25 mouse cellular contexts compared by ENCODE assay signal in the genomic region with DNA sequence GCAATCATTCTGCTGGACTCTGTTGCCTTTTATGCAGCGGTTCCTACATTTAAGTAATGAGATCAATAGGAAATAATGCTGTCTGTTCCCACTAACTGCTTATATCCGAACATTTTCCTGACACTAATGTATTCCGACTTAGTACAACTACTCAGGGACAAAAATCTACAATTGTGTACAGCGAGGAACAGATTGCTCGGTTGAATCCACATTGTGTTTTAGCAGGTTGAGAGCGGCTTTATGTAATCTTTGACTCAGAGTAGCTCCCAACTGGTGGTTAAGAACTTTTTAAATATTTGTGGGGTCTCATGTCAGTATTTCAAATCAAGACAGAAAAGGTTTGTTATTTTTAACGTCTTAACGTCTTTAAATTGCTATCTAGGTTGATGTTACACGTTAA. TPM values are rescaled to one million over a fixed set of nuclear protein-coding genes. Genes with fewer than 3 reads are reported as not detected.
DNase-seq lines count a peak whose midpoint lies in the region; ATAC-seq and TF ChIP-seq lines count a peak whose summit lies in the region.
"Had no signal": no experiment of that assay in that cellular context is flagged by ENCODE, and none has a peak within 500 bp of the region (broad histone marks: within the 10 kb centered on the region; RNA-seq: fewer than 3 reads in every experiment).

No protein-coding gene starts in this region.

- no peak for DNase-seq in left cerebral cortex, adult 2 months (ENCODE audit: extremely low spot score in 1 of 2, low spot score in 2 of 2)
- DNase-seq in left cerebral cortex, adult 8-10 months (ENCODE audit: low spot score in 2 of 2): no peak
- DNase-seq in 416B (ENCODE audit: low read depth) (peak; percentile 15), MEL (ENCODE audit: low read depth, low spot score) (no peak)
- no peak for DNase-seq in liver, embryonic 11.5 days (ENCODE audit: low spot score)
- no peak for DNase-seq in adrenal gland, postnatal 25 days
- DNase-seq: adrenal gland, postnatal 14 days; cerebellum, adult 18-20 months; cerebellum, adult 9-10 months; cerebellum, postnatal 14 days; forebrain, postnatal 0 days; gastrocnemius, postnatal 10 days; gastrocnemius, postnatal 36 days; heart, adult 2 months; heart, postnatal 14 days; heart, postnatal 4 days had no signal

- peak overlapping the region; percentile 69 for H3K27ac ChIP-seq in left cerebral cortex, adult 2 months
- H3K27ac ChIP-seq in MEL (ENCODE audit: control insufficient read depth, low read depth, low read length): no peak overlapping the region
- H3K27ac ChIP-seq in liver, embryonic 11.5 days (ENCODE audit: low read depth, low read length): no peak overlapping the region
- H3K27ac ChIP-seq: embryonic facial prominence, embryonic 12.5 days; embryonic facial prominence, embryonic 15.5 days; heart, adult 2 months; heart, embryonic 10.5 days; heart, embryonic 13.5 days; hindbrain, embryonic 14.5 days; hindbrain, postnatal 0 days had no signal

- no peak overlapping the region for H3K4me3 ChIP-seq in left cerebral cortex, adult 2 months
- H3K4me3 ChIP-seq in MEL (ENCODE audit: control insufficient read depth in 1 of 2, insufficient read depth in 1 of 2, low read depth in 2 of 2, low read length in 2 of 2): no peak overlapping the region
- H3K4me3 ChIP-seq in liver, embryonic 11.5 days (ENCODE audit: low read depth, low read length): no peak overlapping the region
- H3K4me3 ChIP-seq: embryonic facial prominence, embryonic 12.5 days; embryonic facial prominence, embryonic 15.5 days; heart, adult 2 months; heart, embryonic 10.5 days; heart, embryonic 13.5 days had no signal

- no peaks in the 10 kb centered on the region for H3K4me1 ChIP-seq in MEL (ENCODE audit: control insufficient read depth in 1 of 2, insufficient read depth in 2 of 2, low read length in 2 of 2)
- H3K4me1 ChIP-seq in liver, embryonic 11.5 days (replicated peaks; ENCODE audit: control insufficient read depth, insufficient read depth, low read length): no peaks in the 10 kb centered on the region
- H3K4me1 ChIP-seq: embryonic facial prominence, embryonic 12.5 days; embryonic facial prominence, embryonic 15.5 days; heart, embryonic 13.5 days had no signal

- H3K9ac ChIP-seq in MEL (ENCODE audit: control insufficient read depth, low read depth, low read length, poor library complexity, severe bottlenecking): no peak overlapping the region
- no peak overlapping the region for H3K9ac ChIP-seq in liver, embryonic 11.5 days (ENCODE audit: low read depth, low read length)
- H3K9ac ChIP-seq: embryonic facial prominence, embryonic 12.5 days; embryonic facial prominence, embryonic 15.5 days; forebrain, postnatal 0 days; hindbrain, embryonic 14.5 days had no signal

- TF ChIP-seq CTCF in left cerebral cortex, adult 2 months (IDR thresholded peaks at IDR 0.05): no peak
- no peak for TF ChIP-seq CTCF in MEL (IDR thresholded peaks at IDR 0.05 in 2 of 3, conservative IDR thresholded peaks at IDR 0.05 in 1 of 3; ENCODE audit: control insufficient read depth in 1 of 3, insufficient read depth in 1 of 3, low read depth in 2 of 3, low read length in 3 of 3, poor library complexity in 1 of 3, severe bottlenecking in 1 of 3)

- no peak for TF ChIP-seq POLR2A in MEL (IDR thresholded peaks at IDR 0.05; ENCODE audit: control insufficient read depth in 1 of 2, insufficient read depth in 1 of 2, low read depth in 1 of 2, low read length in 2 of 2, poor library complexity in 1 of 2)

- no peak overlapping the region for H3K4me2 ChIP-seq in liver, embryonic 11.5 days
- H3K4me2 ChIP-seq: embryonic facial prominence, embryonic 12.5 days; embryonic facial prominence, embryonic 15.5 days; heart, embryonic 13.5 days; hindbrain, embryonic 14.5 days had no signal

- intact Hi-C loops in left cerebral cortex, adult 2 months (cut with DNase I): loop anchor here (10.0 kb wide), 1 partner anchor 669 kb away; no protein-coding TSS in a partner anchor

- H3K9me3 ChIP-seq in MEL (replicated peaks; ENCODE audit: insufficient read depth, low read length): no peaks in the 10 kb centered on the region
- no peaks in the 10 kb centered on the region for H3K9me3 ChIP-seq in liver, embryonic 11.5 days (ENCODE audit: control insufficient read depth, low read length)
- H3K9me3 ChIP-seq: embryonic facial prominence, embryonic 12.5 days; embryonic facial prominence, embryonic 15.5 days; heart, embryonic 10.5 days; heart, embryonic 13.5 days had no signal

- no peak for ATAC-seq in liver, embryonic 11.5 days (replicated peaks; ENCODE audit: low FRiP score)
- ATAC-seq: forebrain, embryonic 14.5 days; forebrain, postnatal 0 days; hindbrain, postnatal 0 days; inflammation-experienced regulatory T-cells, adult 6 months; Patski had no signal

- no peaks in the 10 kb centered on the region for H3K79me2 ChIP-seq in MEL (ENCODE audit: control insufficient read depth, insufficient read depth, low read length, poor library complexity)

- TF ChIP-seq RAD21 in MEL (IDR thresholded peaks at IDR 0.05; ENCODE audit: low read depth, low read length): no peak

- H3K36me3 ChIP-seq in MEL (ENCODE audit: control insufficient read depth in 1 of 2, insufficient read depth in 2 of 2, low read length in 2 of 2): no peaks in the 10 kb centered on the region
- H3K36me3 ChIP-seq in liver, embryonic 11.5 days (ENCODE audit: control insufficient read depth, insufficient read depth, low read length): peaks cover 2% of the 10 kb centered on the region; the same call in 1 of the 2 replicates

- TF ChIP-seq EP300 in MEL (IDR thresholded peaks at IDR 0.05; ENCODE audit: low read depth in 1 of 2, low read length in 2 of 2): no peak

- 76% methylated on average over 9 of the region's 9 CpGs for WGBS in liver, embryonic 11.5 days

- no peaks in the 10 kb centered on the region for H3K27me3 ChIP-seq in MEL (ENCODE audit: control insufficient read depth in 1 of 2, insufficient read depth in 2 of 2, low read length in 2 of 2)
- H3K27me3 ChIP-seq in liver, embryonic 11.5 days (replicated peaks; ENCODE audit: control insufficient read depth, insufficient read depth, low read length): no peaks in the 10 kb centered on the region
- H3K27me3 ChIP-seq: embryonic facial prominence, embryonic 12.5 days; embryonic facial prominence, embryonic 15.5 days; heart, embryonic 13.5 days had no signal

TF ChIP-seq in MEL, 35 proteins besides CTCF, POLR2A, EP300 and RAD21:
- TF ChIP-seq ETS1 (IDR thresholded peaks at IDR 0.05; ENCODE audit: low read depth, low read length): no peak
- TF ChIP-seq ZMIZ1 (IDR thresholded peaks at IDR 0.05; ENCODE audit: low read depth, low read length): 0 out of 2 replicates have a peak, but pooled peaks have one; percentile 35

RNA-seq across cellular contexts. Expression of a gene that starts 8.6 kb away (rescaled TPM):
- total RNA-seq in left cerebral cortex, adult 2 months (2021): 10 to 100 TPM; 52.8 to 56.0 TPM
- 10 to 100 TPM; 40.3 to 50.1 (median 44.3) TPM for total RNA-seq in left cerebral cortex, adult 8-10 months (2022)
- total RNA-seq in MEL (2012; rRNA removed): 17.9 and 18.6 TPM in 2 replicates
- 100 to 1,000 TPM in 1 of 2 experiments, 10 to 100 TPM in 1; 61.7 to 363 TPM for polyA plus RNA-seq in MEL (2012; ENCODE audit: insufficient read depth in 1 of 2, insufficient read length in 2 of 2, low read depth in 1 of 2, low replicate concordance in 2 of 2, missing spikeins in 1 of 2)
- polyA plus RNA-seq in liver, embryonic 11.5 days (2014; fragmentation: Nextera tagmentation; extraction: Ambion mirVana): 10.8 and 12.6 TPM in 2 replicates
- total RNA-seq in adrenal gland, postnatal 25 days (2021): 26.8 and 28.9 TPM in 2 replicates

RNA-seq across cellular contexts. Expression of a gene that starts 29.7 kb away (rescaled TPM):
- total RNA-seq in left cerebral cortex, adult 2 months (2021): 10 to 100 TPM; 19.5 to 21.2 TPM
- total RNA-seq in left cerebral cortex, adult 8-10 months (2022): 10 to 100 TPM; 14.2 to 18.9 (median 17.7) TPM
- 12.4 and 14.1 TPM in 2 replicates for total RNA-seq in MEL (2012; rRNA removed)
- 100 to 1,000 TPM in 1 of 2 experiments, 10 to 100 TPM in 1; 13.5 to 101 TPM for polyA plus RNA-seq in MEL (2012; ENCODE audit: insufficient read depth in 1 of 2, insufficient read length in 2 of 2, low read depth in 1 of 2, low replicate concordance in 2 of 2, missing spikeins in 1 of 2)
- polyA plus RNA-seq in liver, embryonic 11.5 days (2014; fragmentation: Nextera tagmentation; extraction: Ambion mirVana): 22.2 and 27.9 TPM in 2 replicates
- total RNA-seq in adrenal gland, postnatal 25 days (2021): 10.9 and 17.2 TPM in 2 replicates
